Mouse (Mus musculus) brain, embryonic 14.5 days (tissue): ENCODE measurements at regions not wholly inside any gene's neighbourhood (a gene's known extent, or its start where the extent isn't known, plus 50 kb on each side); places are given as distances from the start of the nearest gene placed in this dataset.

Experiments used
- CTCF ChIP-seq: fragments of 200-500 bp; IDR thresholded peaks from 2 replicates; pipeline ENCODE4 v1.5.1; 2012; ENCODE audit warnings: inconsistent platforms, mild to moderate bottlenecking, moderate library complexity, borderline replicate concordance; ENCODE audit not compliant: insufficient read depth, insufficient read length; ENCODE audit errors: extremely low read depth
- POLR2A ChIP-seq: fragments of 200-500 bp; IDR thresholded peaks from 2 replicates; pipeline ENCODE4 v1.6.1; 2012; ENCODE audit warnings: mild to moderate bottlenecking, inconsistent platforms, borderline replicate concordance; ENCODE audit not compliant: poor library complexity, insufficient read depth, insufficient read length, severe bottlenecking; ENCODE audit errors: extremely low read depth

DNA sequence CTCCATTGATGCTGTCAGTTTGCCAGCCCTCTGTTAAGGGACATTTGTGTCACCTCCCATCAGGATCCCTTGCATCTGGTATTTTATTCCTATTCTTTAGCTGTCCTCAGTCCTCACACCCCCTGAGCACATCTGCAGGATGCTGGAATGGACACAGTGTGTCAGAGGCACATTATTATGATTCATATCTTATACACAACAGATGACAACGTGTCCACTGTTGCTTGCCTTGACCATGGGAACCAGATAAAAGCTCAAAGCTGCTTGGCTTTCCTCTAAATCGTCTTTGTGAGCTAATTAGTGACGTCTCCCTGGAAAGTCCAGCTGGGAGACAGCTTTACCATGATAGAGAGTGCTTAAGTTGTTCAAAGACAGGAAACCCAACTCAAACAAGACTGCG lies 149.7 kb upstream of the Serpine2 start:
- TF ChIP-seq POLR2A (no peak), CTCF (no peak)
